Mouse (Mus musculus): ENCODE results near the gene Tmem8b.

Gene Tmem8b

GRCm38 (mm10) chr4:43668782-43669427 is at the start of gene Tmem8b, which contains the start of gene Fam221b:
Gene Tmem8b, plus strand, starts transcription at chr4:43668971.
Gene Fam221b, minus strand, starts transcription at chr4:43669145.
- DNase-seq (ENCODE audit: extremely low read depth, low read depth) = peak; percentile 59

- DNase-seq (ENCODE audit: extremely low read depth, low read depth) = no peak
Measured at GRCm38 (mm10) chr4:43620146-43620778, 48.5 kb upstream of the Tmem8b start.

GRCm38 (mm10) chr4:43629106-43629817 is 39.5 kb upstream of the Tmem8b start:
- DNase-seq (ENCODE audit: extremely low read depth, low read depth) = no peak

- DNase-seq (ENCODE audit: extremely low read depth, low read depth) = peak; percentile 75
Measured at GRCm38 (mm10) chr4:43630030-43630581, 38.7 kb upstream of the Tmem8b start.

- DNase-seq (ENCODE audit: extremely low read depth, low read depth) = no peak
Measured at GRCm38 (mm10) chr4:43630671-43631045, 38.1 kb upstream of the Tmem8b start.

- no peak for DNase-seq (ENCODE audit: extremely low read depth, low read depth)
Measured at GRCm38 (mm10) chr4:43631046-43631955, 37.5 kb upstream of the Tmem8b start, which contains the start of gene Npr2. Gene Npr2, plus strand, starts transcription at chr4:43631935.

- no peak for DNase-seq (ENCODE audit: extremely low read depth, low read depth)
Measured at GRCm38 (mm10) chr4:43631956-43632920, 36.5 kb upstream of the Tmem8b start.

- no peak for DNase-seq (ENCODE audit: extremely low read depth, low read depth)
Measured at GRCm38 (mm10) chr4:43633296-43633695, 35.5 kb upstream of the Tmem8b start.

GRCm38 (mm10) chr4:43633736-43634135 is 35.0 kb upstream of the Tmem8b start:
- DNase-seq (ENCODE audit: extremely low read depth, low read depth) = no peak

- DNase-seq (ENCODE audit: extremely low read depth, low read depth) = no peak
Measured at GRCm38 (mm10) chr4:43634621-43635374, 34.0 kb upstream of the Tmem8b start.

- no peak for DNase-seq (ENCODE audit: extremely low read depth, low read depth)
Measured at GRCm38 (mm10) chr4:43636751-43637150, 32.0 kb upstream of the Tmem8b start.

- no peak for DNase-seq (ENCODE audit: extremely low read depth, low read depth)
Measured at GRCm38 (mm10) chr4:43640076-43640475, 28.7 kb upstream of the Tmem8b start.

GRCm38 (mm10) chr4:43640491-43640890 is 28.3 kb upstream of the Tmem8b start:
- no peak for DNase-seq (ENCODE audit: extremely low read depth, low read depth)

- DNase-seq (ENCODE audit: extremely low read depth, low read depth) = no peak
Measured at GRCm38 (mm10) chr4:43649783-43650182, 19.0 kb upstream of the Tmem8b start.

- DNase-seq (ENCODE audit: extremely low read depth, low read depth) = no peak
Measured at GRCm38 (mm10) chr4:43652726-43653125, 16.0 kb upstream of the Tmem8b start.

GRCm38 (mm10) chr4:43653161-43654015 is 15.4 kb upstream of the Tmem8b start, which contains the start of gene Spag8:
Gene Spag8, minus strand, starts transcription at chr4:43653594.
- DNase-seq (ENCODE audit: extremely low read depth, low read depth) = peak; percentile 74

- DNase-seq (ENCODE audit: extremely low read depth, low read depth) = no peak
Measured at GRCm38 (mm10) chr4:43655656-43656338, 13.0 kb upstream of the Tmem8b start.

All from MEL-GATA-1-ER (cell line).